Mouse (Mus musculus) layer of hippocampus, postnatal 14 days (tissue): Measurements from ENCODE around the gene Jag2. TPM values are rescaled to one million over a fixed set of nuclear protein-coding genes. Genes with fewer than 3 reads are reported as not detected.
A peak's percentile ranks its signal among the peaks of the same experiment; 100 is the strongest.

Source experiments
- DNase-seq, 2 experiments: peaks; one replicate each; pipeline ENCODE4 v3.0.0; 2021 to 2022; ENCODE audit warnings: low spot score in 2 of 2, mixed read lengths in 1 of 2
- long read RNA-seq, 2 experiments: library from polyadenylated mRNA; stranded (forward); transcript quantifications; one replicate each; pipeline ENCODE4 v2.0.0; 2021
- total RNA-seq, 2 experiments: library from RNA; stranded (reverse); gene quantifications; 2 replicates each; pipeline ENCODE4 v1.2.3; 2021

Gene Jag2
- total RNA-seq = 10 to 100 TPM; 45.2 to 50.8 TPM
- long read RNA-seq, experiment 1, full-length matches to known transcripts = 5 of 22 reads
- long read RNA-seq, experiment 1, partial matches to known transcripts = 11 of 22 reads
- long read RNA-seq, experiment 1, other reads (novel, unspliced or antisense) = 6 of 22 reads
- long read RNA-seq, experiment 2, full-length matches to known transcripts = 3 of 19 reads
- long read RNA-seq, experiment 2, partial matches to known transcripts = 8 of 19 reads
- long read RNA-seq, experiment 2, other reads (novel, unspliced or antisense) = 8 of 19 reads

DNA sequence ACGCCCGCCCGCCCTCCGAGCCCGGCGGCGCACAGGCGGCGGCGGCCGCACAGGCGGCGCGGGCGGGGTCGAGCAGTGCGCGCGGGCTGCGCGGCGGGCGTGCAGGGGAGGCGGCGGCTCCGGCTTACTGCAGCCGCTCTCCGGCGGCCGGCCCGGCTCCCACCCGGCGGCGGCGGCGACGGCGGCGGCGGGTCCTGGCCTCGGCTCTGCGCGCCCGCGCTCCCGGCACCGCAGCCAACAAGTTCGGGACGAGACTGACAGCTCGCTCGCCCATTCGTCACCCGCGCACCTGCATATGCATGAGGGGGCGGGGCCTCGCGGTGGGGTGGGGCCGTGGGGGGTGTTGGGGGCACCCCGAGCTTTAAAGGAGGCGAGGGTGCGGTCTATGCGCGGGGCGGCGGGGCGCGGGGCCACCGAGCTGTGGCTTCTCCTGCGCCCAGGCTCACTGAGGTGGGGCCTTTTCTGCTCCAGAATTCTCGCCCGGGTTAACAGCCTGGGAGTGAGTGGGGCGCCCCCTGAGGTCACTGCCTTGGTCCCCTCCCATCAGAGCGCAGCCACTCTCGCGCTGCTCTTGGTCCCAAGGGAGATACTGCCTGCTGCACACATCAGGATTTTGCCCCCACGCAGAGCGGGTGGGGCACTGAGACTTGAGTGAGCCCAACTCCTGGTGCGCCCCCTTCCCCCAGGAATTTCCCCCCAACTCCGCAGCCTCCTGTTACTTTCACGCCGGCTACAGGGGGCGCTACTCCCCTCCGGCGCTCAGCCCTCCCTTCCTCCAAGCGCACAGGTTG lies at the start of gene Jag2:
Gene Jag2 (minus strand): TSS at position 215 of the 791 bp plus-strand sequence.
- peak; percentile 75 to 76 for DNase-seq

DNA sequence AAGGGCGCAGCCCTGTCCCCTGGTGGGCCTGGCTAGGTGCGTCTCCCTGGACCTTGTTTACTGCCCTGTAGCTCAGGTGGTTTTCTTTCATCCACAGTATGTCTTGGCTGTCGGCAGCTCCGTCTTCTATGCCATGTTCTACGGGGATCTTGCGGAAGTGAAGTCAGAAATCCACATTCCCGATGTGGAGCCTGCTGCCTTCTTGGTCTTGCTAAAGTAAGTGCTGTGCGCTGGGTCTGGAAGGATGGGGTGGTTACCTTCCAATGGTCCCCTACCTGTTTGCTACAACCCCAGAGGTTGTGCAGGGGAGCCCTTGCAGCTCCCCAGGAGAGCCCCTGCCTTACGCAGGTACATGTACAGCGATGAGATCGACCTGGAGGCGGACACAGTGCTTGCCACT lies 47.6 kb upstream of the Jag2 start:
- no peak for DNase-seq

DNA sequence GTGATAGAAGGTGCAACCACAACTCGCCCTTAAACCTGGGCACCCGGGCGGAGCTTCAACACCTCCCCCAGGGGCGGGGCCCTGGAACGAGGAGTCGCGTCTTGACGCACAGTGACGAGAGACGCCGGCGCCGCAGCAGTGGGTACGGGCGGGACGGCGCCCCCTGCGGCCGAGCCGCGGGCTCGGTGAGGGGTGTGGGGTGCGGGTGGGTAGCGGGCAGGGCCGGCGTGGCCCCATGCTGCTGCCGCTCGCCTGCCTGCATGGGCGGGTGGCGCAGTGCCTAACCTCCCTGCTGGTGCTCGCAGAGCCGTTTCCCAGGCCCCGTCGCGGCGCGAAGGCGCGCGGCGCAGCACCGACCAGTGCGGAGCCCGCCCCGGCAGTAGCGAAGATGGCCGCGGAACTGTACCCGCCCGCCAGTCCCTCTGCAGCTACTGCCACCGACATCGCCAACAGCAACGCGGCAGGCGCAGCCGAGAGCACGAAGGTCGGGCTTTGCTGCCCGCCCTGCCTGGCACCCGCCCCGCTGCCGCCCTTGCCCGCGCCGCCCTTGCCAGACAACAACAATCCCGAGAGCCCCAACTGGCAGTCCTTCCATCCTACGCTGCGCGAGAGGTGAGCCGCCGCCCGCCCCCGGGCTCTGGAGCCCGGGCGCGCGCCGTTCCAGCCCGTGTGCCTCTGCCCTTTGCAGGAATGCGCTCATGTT lies 46.9 kb upstream of the Jag2 start, which contains the start of gene Btbd6:
Gene Btbd6 (plus strand): TSS at position 112 of the 703 bp plus-strand sequence.
- peak; percentile 84 to 92 for DNase-seq

DNA sequence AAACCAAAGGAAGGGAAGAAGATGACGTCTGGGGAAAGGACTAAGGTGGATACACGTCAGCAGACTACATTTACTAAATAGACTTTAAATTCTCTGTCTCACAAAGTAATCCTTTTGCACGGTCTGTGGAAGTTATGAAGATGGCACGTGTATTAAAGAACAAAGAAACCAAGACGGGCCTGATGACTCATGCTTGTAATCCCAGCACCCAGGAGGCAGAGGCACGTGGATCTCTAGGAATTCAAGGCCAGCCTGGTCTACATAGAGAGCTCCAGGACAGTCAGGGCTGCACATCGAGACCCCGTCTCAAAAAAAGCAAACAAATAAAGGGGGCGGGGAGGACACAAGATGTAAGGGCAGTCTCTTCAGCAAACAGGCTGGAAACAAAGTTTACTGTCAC lies 45.2 kb upstream of the Jag2 start:
- DNase-seq = no peak

DNA sequence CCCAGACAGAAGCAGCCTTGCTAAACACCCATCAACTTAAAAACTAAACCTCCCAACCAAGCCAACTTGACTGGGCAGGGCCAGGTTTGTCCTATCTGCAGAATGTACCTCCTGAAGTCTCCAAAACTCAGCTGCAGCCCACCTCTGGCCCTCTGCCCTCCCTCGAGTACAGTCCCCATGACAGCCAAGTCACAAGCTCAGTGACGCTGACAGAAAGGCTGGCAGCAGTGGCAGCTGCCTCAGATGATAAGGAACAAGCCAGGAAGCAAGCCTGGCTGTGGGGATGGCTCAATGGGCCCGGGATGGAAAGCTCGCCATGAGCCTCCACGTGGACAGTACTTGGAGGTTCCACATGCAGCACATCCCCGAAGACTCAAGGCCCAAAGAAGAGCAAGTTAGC lies 40.0 kb upstream of the Jag2 start:
- no peak for DNase-seq

DNA sequence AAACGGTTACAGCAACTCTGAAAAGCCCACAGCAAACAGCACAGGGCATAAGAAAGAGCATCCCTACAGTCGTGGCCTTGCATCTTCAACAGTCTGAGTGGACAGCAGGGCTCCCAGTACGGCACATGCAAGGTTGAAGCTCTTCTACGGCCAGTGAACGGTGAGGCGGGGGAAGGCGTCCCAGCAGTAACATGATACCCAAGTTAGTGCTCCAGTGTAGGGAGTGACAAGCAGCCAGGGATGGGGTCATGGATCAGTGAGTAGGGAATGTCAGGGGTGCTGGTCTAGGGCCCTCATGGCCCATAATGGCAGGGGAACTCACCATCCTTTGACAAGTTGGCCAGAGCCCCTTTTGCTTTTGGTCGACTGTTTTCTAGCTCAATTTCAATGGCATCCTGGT lies 39.4 kb upstream of the Jag2 start:
- DNase-seq = no peak

DNA sequence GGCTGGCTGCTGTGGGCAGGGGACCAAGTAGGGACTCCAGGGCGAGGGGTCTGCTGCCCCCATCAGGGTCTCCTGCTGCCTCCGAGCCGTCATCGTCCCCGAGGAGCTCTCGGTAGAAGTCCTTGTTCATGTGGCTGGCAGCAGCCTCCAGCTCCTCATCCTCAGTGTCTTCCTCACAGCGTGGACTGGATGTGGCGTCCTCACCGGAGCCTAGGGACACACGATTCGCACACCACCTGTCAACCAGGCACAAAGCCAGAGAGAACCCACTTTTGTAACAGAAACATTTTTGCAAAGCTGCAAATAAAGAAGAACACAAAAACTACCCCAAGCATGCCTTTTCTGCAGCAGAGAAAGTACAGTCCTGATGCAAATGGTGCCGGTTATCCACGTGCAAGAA lies 36.2 kb upstream of the Jag2 start:
- no peak for DNase-seq

DNA sequence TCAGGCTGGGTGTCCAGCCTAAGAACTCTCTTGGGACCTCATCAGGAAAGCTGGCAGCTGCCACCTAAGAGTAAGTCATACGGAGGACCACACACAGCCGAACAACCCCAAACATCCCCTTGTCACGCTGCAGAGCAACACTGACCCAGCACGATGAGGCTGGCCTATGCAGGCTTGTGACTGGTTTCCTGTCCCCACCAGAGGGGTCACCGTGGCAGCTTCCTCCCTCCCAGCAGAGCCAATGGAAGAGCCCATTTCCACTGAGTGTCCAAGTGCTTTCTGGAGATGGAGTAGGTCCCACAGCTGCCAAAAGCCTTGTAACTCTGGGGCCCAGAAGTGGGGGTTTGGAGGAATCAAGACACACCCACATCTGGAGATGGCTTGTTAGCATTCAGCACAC lies 32.3 kb upstream of the Jag2 start:
- DNase-seq = no peak

DNA sequence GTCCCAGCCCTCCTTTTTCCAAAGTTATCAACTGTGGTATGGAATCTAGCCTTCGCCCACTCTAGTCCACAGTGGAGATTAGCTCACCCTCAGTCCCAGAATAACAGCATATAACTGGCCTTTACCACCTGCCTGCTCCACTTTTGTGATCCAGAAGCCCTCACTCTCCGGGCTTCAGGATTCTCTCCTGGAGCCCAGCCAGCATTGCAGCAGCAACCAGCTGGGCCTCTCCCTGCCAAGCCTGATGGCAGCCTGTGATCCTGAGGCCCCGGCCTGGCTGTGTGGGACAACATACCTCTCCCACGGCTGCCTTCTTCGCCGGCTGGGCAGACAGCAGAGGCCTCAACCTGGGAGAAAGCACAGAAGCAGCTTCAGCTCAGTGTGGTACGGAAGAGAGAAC lies 31.9 kb upstream of the Jag2 start:
- DNase-seq = no peak

DNA sequence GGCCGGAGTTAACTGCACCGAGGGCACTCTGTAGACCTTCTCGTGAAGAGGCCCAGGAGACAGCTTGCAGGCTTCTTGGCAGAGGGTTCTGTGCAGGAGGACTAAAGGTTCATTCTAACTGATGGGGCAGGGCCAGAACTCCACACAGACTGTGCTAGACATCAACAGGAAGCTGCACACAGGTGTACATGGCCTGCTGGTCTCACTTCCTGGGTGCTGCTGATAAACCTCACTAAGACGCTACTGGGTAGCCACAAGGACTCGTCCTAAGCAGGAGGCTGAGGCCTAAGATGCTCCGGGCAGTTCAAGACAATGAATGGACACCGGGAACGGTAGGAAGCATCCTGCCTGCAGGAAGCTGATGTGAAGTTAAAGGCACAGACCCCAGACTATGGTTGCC lies 29.8 kb upstream of the Jag2 start:
- no peak for DNase-seq

DNA sequence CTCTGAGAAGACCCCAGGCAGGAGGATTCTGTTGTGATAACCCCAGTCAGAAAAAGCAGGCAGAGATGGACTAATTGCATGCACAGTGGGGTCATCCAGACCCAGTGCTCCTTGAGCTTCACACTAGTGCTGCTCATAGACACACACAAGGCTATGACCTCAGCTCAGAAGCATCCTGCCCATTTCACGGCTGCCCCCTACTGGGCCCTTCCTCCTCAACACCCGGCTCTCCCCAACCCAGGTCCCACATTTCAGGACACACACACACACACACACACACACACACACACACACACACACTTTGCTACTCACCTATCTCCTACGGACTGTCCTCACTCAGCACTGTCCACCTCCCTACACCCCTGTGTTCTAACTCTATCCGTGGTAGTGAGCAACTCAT lies 28.7 kb upstream of the Jag2 start:
- DNase-seq = no peak

DNA sequence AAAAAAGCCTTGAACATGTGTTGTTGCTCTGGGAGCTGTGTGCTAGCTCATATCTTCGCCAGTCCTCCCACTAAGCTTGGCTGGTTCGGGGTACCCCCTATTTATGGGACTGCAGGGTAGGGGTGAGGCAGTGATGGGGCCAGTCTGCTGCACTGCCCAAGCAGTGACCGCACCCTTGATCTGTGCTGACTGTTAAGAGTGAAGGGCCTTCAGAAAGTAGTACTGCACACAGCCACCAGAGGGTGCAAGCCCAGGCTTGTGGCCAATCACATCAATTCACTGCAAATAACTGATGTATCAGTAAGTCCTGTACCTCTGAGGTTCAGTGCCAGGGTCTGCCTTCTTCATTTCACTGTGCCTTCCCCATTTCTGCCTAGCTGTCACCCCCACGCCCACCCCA lies 26.2 kb upstream of the Jag2 start:
- DNase-seq = peak; percentile 74 to 79

DNA sequence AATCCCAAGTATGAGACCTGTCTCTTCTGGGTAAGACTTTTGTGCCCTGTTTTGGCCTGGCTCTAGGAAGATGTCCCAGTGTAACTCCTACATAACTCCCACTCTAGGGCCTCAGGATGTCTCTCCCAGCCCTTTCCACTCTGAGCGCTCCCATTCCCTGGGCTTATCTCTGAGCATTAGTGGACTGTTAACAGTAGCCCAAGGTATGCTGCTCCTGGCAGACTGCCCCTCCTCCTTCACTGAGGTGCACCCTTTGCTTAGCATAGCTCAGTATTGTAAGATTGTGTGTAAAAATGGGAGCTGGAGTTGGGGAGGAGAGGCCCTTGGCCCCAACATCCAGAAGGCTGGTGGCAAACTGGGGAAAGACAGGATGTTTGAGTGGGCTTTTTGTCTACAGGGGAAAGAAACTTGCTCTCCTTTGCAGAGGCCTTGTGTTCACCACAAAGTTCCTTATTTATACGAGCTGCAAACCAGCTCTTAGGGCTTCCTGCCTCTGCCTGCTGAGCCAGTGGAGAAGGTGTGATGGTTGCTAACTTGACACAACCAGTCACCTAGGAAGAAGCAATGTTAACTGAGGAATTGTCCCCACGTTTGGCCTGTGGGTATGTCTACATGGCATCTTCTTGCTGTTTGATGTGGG lies 23.5 kb upstream of the Jag2 start:
- DNase-seq = no peak

DNA sequence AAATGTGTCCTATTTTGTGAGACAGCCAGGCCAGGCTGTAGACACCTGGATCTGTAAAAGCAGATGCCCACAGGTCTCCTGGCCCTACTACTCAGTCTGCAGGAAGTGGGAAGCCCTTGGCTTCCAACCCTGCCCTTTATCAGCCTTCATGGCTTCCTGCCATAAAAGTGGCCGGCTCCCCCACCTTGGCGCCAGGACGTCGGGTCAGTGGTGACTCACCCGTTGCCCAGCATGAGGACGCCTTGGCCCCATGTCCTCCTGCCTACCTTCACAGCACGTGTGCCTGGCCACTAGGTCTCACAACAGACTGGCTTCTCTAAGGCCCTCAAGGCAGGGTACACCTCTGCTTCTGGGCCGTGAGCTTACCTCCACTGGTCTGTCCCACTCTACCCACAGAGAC lies 22.9 kb upstream of the Jag2 start:
- no peak for DNase-seq

DNA sequence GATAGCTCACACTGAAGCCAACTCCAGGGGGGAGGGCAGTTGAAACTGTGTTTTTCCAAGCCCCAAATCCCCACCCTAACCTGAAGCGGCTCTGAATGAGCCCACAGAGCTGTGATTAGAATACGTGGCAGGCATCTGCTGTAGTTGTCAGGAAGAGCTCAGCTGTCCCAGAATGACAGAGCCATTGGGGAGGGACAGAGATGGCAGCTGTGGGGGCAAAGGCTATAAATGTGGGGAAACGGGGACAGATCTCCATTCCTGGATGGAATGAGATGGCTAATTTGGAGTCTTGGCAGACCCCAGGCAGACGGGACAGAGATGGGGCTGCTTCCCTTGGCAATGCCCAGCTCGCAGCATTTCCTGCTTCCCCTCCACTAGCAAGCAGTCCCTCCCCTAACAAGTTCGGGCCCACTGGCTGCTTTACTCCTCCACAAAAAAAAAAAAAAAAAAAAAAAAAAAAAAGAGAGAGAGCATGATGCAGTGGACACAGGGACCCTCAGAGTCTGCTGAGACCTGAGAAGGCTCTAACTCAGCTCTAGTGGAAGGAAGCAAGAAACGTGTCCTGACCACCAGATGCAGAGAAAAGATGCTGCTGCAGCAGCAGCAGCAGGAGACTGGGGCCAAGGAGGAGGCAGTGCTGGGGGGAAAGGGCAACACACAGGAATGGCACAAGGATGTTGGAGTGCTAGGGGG lies 21.7 kb upstream of the Jag2 start:
- DNase-seq = no peak

DNA sequence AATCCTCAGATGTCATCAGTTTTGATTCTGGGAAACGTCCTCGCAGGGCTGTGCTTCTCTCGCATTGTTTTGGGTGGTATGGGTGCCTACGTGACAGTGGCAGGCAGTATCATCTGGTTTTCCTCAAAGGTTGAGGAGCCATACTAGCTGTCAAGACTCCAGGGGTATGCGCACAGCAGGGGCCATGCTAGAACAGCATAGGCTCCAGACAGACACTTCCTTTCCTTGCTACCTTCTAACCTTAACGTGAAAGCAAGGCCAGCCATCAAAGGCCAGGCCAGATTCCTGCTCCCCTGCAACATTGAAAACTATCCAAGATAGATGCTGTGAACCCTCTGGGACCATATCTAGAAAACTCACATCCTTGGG lies 21.2 kb upstream of the Jag2 start:
- DNase-seq = no peak

DNA sequence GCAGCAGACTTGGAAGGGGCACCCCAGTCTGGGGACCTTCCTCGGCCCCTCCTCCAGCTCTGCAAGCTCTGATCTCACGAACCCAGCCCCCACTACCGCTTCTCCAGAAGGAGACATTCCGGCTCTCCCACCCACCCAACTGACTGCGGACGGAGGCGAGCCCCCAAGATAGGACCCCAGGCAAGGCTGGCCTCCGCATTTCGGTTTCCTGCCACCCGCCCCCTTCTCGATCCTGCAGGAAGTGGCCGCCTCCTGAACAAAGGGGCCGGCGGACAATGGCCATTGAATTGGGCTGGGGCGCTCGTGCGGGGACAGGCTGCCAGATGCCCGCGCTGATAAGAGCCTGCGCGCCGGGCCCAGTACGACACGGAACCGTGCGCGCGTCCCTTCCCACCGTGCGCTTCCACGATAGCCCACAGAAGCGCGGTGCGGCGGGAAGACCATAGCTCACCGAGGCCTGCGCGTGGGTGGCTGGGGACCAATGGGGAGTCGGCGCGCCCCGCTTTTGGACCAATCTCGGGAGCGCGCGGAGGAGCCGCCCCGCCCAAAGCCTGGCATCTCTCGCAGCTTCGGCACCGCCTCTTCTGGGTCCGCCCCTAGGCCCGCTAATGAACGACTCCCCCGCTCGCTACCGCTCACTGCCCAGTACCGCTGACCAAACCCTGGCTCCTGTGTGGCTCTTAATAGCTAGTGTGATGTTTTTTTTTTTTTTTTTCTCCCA lies 20.6 kb upstream of the Jag2 start:
- DNase-seq = peak; percentile 90 to 94

DNA sequence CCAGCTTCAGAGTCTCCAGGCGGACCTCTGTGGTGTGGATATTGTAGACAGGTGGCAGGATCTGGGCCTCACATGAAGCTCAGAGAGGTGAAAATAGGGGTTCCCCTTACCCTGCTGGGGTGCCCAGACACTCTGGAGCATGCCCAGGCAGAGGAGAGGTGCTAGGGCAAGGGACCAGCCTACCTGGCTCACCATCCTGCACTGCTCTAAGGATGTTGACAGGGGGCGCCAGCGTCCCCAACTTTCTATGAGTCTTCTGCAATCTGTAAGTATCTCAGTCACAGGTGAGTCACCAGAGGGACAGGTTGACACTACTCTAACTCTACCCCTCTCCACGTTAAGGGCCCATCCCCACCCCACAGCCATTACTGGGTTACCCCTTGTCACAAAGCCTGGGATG lies 17.7 kb upstream of the Jag2 start:
- no peak for DNase-seq

DNA sequence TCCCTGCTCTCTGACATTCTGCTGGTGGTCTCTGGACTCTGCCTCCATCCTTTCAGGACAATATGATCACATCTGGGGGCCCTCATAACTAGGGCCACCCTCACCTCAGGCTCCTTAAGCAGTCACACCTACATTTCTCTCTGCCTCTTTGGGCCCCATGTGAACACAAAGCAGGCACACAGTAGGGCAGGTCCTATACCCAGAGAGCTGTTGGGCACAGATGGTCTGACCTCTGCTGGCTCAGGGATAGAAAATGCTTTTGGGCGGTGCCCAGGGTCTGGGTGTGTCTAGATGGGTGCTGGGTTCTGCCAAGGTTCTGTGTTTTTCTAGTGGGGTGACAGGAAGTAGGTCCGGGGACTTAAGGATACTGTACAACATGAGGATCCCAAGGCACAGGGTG lies 14.1 kb upstream of the Jag2 start:
- DNase-seq = no peak
